Mouse (Mus musculus): ENCODE data around the gene Lsm14a. TPM values are rescaled to one million over a fixed set of nuclear protein-coding genes. Genes with fewer than 3 reads are reported as not detected.

Lsm14a gene
- polyA plus RNA-seq, 1 experiment from 2014 or later: 116 TPM

Other genes with a start within 250 kb of the Lsm14a start
- 275 and 276 TPM in 2 replicates for gene Uba2, start 223.7 kb downstream of the Lsm14a start, polyA plus RNA-seq (2016; fragmentation: Nextera tagmentation; extraction: Ambion mirVana)
- gene Pdcd2l, start 196.7 kb downstream of the Lsm14a start, polyA plus RNA-seq (2016; fragmentation: Nextera tagmentation; extraction: Ambion mirVana): 72.2 and 75.0 TPM in 2 replicates
- gene Gpi1, start 163.0 kb downstream of the Lsm14a start, polyA plus RNA-seq (2016; fragmentation: Nextera tagmentation; extraction: Ambion mirVana): 243 and 262 TPM in 2 replicates
- 0.89 TPM in 1 of 2 replicates, not detected in the other for gene Gm6096, start 142.3 kb downstream of the Lsm14a start, polyA plus RNA-seq (2016; fragmentation: Nextera tagmentation; extraction: Ambion mirVana)
- gene 4931406P16Rik, start 79.8 kb downstream of the Lsm14a start, polyA plus RNA-seq (2016; fragmentation: Nextera tagmentation; extraction: Ambion mirVana): 27.8 and 30.8 TPM in 2 replicates

All from limb, embryonic 12.5 days (tissue).